Mouse (Mus musculus) ES-E14 (cell line): ENCODE measurements around the gene Caskin1. TPM values are rescaled to one million over a fixed set of nuclear protein-coding genes. Genes with fewer than 3 reads are reported as not detected.

Source experiments
- DNase-seq: peaks from one replicate; pipeline ENCODE4 v3.0.0-alpha.2; 2013; ENCODE audit warnings: low read depth, low spot score
- H3K27ac ChIP-seq: 2 replicates; pipeline ENCODE4 v1.5.1; 2012; ENCODE audit warnings: low read depth, mild to moderate bottlenecking, low read length, moderate library complexity, mixed read lengths; ENCODE audit not compliant: poor library complexity, insufficient read depth, severe bottlenecking
- H3K36me3 ChIP-seq: 2 replicates; pipeline ENCODE4 v1.6.1; 2012; ENCODE audit warnings: mild to moderate bottlenecking, low read length, moderate library complexity, mixed read lengths; ENCODE audit not compliant: control insufficient read depth, poor library complexity, insufficient read depth, severe bottlenecking
- H3K4me1 ChIP-seq, 2 experiments: fragments of 150-350 bp in 1 of 2; sonication (generic) in 1 of 2; 2 replicates each; pipeline ENCODE4 v1.6.1; 2012; ENCODE audit warnings: low read length in 2 of 2, mild to moderate bottlenecking in 1 of 2, mixed read lengths in 1 of 2; ENCODE audit not compliant: control insufficient read depth in 2 of 2, insufficient read depth in 2 of 2, poor library complexity in 1 of 2
- H3K4me3 ChIP-seq, 2 experiments: fragments of 150-350 bp in 1 of 2; sonication (generic) in 1 of 2; 2 replicates each; pipeline ENCODE4 v1.5.1; 2012; ENCODE audit warnings: low read length in 2 of 2, low read depth in 1 of 2, mild to moderate bottlenecking in 1 of 2, mixed read lengths in 1 of 2; ENCODE audit not compliant: insufficient read depth in 1 of 2, poor library complexity in 1 of 2, severe bottlenecking in 1 of 2
- H3K9ac ChIP-seq: 2 replicates; pipeline ENCODE4 v1.6.1; 2012; ENCODE audit warnings: low read depth, mild to moderate bottlenecking, low read length, mixed read lengths; ENCODE audit not compliant: poor library complexity, insufficient read depth, severe bottlenecking
- H3K9me3 ChIP-seq: fragments of 150-350 bp; sonication (generic); 2 replicates; pipeline ENCODE4 v1.6.1; 2012; ENCODE audit warnings: low read depth, mild to moderate bottlenecking, low read length; ENCODE audit not compliant: control insufficient read depth, insufficient read depth
- CHD2 ChIP-seq: IDR thresholded peaks from 2 replicates; pipeline ENCODE4 v1.6.1; 2014; ENCODE audit warnings: mild to moderate bottlenecking, low read depth, low read length, inconsistent platforms
- HCFC1 ChIP-seq: IDR thresholded peaks from 2 replicates; pipeline ENCODE4 v1.6.1; 2012; ENCODE audit warnings: low read length, inconsistent platforms, borderline replicate concordance; ENCODE audit not compliant: insufficient read depth
- MAFK ChIP-seq: IDR thresholded peaks from 2 replicates; pipeline ENCODE4 v1.6.1; 2014; ENCODE audit warnings: mild to moderate bottlenecking, low read depth, low read length, inconsistent platforms; ENCODE audit not compliant: insufficient read depth
- ZC3H11A ChIP-seq: IDR thresholded peaks from 2 replicates; pipeline ENCODE4 v1.6.1; 2012; ENCODE audit warnings: low read depth, mild to moderate bottlenecking, inconsistent platforms, low read length, borderline replicate concordance
- ZNF384 ChIP-seq: IDR thresholded peaks from 2 replicates; pipeline ENCODE4 v1.6.1; 2012; ENCODE audit warnings: low read depth, low read length, inconsistent platforms
- in situ Hi-C, 2 experiments: fragments of 600-800 bp; cut with MboI; formaldehyde crosslinking; loops; one replicate each; pipeline ENCODE4 v1.15.1; 2025; ENCODE audit warnings: low sequenced_read_pairs in 2 of 2, inconsistent platforms in 1 of 2; ENCODE audit not compliant: unreplicated experiment in 2 of 2
- total RNA-seq: library from RNA; depleted of rRNA; stranded (reverse); fragments of 300-350 nt; gene quantifications from 2 replicates; pipeline ENCODE4 v1.2.3, GENCODE M21; 2012

Gene Caskin1
- total RNA-seq, 1 experiment, result 2.0 TPM

GRCm38 (mm10) chr17:24527315-24527714 is 38.9 kb downstream of the Caskin1 start:
- Histone ChIP-seq H3K9me3 (no peaks in the 10 kb centered on the region), H3K4me1 (peaks cover 0 to 13% of the 10 kb centered on the region in 2 experiments; a peak in 1 of 4 replicates), H3K36me3 (peaks cover 21% of the 10 kb centered on the region), H3K9ac (peak overlapping the region; percentile 98), H3K27ac (peak overlapping the region; percentile 57; the same call in 1 of the 2 replicates), H3K4me3 (peak overlapping the region; percentile 95 to 98)
- no peak for DNase-seq
- TF ChIP-seq MAFK (no peak), ZNF384 (no peak), ZC3H11A (no peak), HCFC1 (no peak), CHD2 (no peak)
- in situ Hi-C loops, result no loop called here

- Histone ChIP-seq H3K4me1 (peaks cover 0 to 17% of the 10 kb centered on the region in 2 experiments; a peak in 1 of 4 replicates), H3K4me3 (peak within 1 kb of the TSS; percentile 97 to 98), H3K9ac (peak within 1 kb of the TSS; percentile 98), H3K36me3 (peaks cover 21% of the 10 kb centered on the region), H3K9me3 (no peaks in the 10 kb centered on the region), H3K27ac (peak within 1 kb of the TSS; percentile 80; the same call in 1 of the 2 replicates)
- peak; percentile 98 for DNase-seq
- no peak for TF ChIP-seq MAFK
- TF ChIP-seq HCFC1, result peak; percentile 95
- TF ChIP-seq CHD2, result peak; percentile 87
- in situ Hi-C loops, result no loop called here
These were observed 39.5 kb downstream of the Caskin1 start, which contains the start of gene Traf7 for GRCm38 (mm10) chr17:24527723-24528559. TSS of gene Traf7 (minus strand) at chr17:24527938.

GRCm38 (mm10) chr17:24528560-24528918 is 40.1 kb downstream of the Caskin1 start:
- Histone ChIP-seq H3K9me3 (no peaks in the 10 kb centered on the region), H3K4me1 (peaks cover 0 to 17% of the 10 kb centered on the region in 2 experiments; a peak in 1 of 4 replicates), H3K36me3 (peaks cover 21% of the 10 kb centered on the region), H3K27ac (peak overlapping the region; percentile 80; the same call in 1 of the 2 replicates), H3K4me3 (peak overlapping the region; percentile 94 to 97), H3K9ac (peak overlapping the region; percentile 95)
- TF ChIP-seq MAFK (no peak), ZC3H11A (no peak), CHD2 (no peak)
- in situ Hi-C loops, result no loop called here
- DNase-seq, result no peak

- Histone ChIP-seq H3K27ac (peak overlapping the region; percentile 80), H3K4me1 (peaks cover 1 to 17% of the 10 kb centered on the region in 2 experiments; a peak in 1 of 4 replicates), H3K4me3 (peak overlapping the region; percentile 94 to 97), H3K9ac (peak overlapping the region; percentile 95), H3K36me3 (peaks cover 21% of the 10 kb centered on the region), H3K9me3 (no peaks in the 10 kb centered on the region)
- in situ Hi-C loops, result no loop called here
- no peak for DNase-seq
- TF ChIP-seq ZC3H11A (no peak), ZNF384 (no peak), HCFC1 (no peak; the same call in 1 of the 2 replicates), MAFK (no peak), CHD2 (no peak)
These were observed 40.6 kb downstream of the Caskin1 start for GRCm38 (mm10) chr17:24529007-24529451.
